Mouse (Mus musculus): Measurements from ENCODE around the gene Tma7.
A peak's percentile ranks its signal among the peaks of the same experiment; 100 is the strongest.

The Tma7 gene

DNA sequence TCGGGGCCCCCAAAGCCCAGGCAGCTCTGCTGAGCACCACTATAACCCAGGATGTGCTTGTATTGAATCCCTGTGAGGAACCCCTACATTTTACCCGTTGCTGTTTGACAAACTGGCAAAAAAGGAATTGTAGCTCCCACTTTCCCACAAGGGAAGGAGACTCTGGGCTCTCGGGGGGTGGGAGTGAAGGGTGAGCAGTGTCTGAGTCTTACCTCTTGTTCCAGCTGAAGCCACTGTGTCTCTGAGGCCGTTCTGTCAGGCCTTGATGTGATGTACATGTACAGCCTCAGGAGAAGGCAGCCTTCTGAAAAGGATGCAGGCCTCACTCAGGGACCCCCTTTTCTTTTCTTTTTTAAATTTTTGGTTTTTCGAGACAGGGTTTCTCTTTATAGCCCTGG lies 21.5 kb downstream of the Tma7 start:
- DNase-seq (ENCODE audit: low spot score), result no peak

DNA sequence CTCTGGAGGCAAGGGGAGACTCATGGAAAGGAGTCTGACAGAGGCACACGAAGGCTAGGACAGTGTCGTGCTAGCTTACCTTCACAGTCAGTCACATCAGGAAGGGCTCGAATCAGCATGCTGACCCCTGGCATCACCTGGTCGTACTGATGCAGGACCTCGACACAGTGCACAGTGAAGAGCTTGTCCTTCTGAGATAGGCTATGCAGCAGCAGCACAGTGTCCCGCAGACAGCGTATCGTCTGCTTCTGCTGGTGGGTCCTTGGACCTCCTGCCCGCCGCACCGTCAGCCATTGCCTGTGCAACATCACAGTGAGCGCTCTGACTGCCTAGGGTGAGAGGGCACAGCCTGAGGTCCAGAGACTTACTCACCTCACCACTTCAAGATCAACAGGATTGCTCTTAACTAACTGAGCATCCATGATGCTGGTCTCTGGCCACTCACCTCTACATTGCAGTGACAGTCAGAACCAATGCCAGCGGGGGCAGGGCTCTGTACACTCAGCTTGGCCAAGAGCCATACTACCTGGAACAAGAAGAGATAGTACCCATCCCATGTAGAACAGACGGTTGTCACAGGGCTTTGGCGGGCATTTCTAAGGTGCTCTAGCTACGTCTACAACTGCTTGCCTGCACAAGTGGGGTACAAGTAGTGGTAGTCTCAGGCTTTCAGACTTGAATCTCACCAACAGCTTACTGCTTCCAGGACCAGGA lies 22.0 kb downstream of the Tma7 start:
- DNase-seq (ENCODE audit: low spot score), result no peak

- DNase-seq (ENCODE audit: low spot score), result peak; percentile 74
Observed at GRCm38 (mm10) chr9:109059136-109059903, 23.1 kb downstream of the Tma7 start, which contains the start of gene Trex1. TSS of gene Trex1 (minus strand) at chr9:109059734.

- DNase-seq (ENCODE audit: low spot score), result no peak
Observed at GRCm38 (mm10) chr9:109058006-109058765, 24.2 kb downstream of the Tma7 start.

GRCm38 (mm10) chr9:109057543-109057942 lies 24.8 kb downstream of the Tma7 start:
- DNase-seq (ENCODE audit: low spot score), result no peak

DNA sequence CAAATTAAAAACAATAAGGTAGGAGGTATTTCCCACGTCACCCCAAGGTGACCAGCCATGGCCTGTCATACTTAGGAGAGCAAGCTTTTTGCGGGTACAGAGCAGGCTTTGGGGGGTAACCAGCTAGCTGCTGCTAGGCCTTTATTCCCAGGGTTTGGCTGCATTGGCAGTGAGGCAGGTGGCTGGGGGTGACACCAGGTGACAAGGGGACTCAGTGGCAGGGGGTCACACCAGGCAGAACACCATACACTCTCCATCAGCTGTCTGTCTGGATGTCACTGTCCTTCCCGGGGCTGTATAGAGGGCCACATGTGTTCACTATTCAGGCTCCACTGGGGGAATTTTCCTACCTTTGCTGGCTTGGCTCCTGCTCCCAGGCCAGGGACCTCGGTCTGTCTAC lies 25.5 kb downstream of the Tma7 start:
- no peak for DNase-seq (ENCODE audit: low spot score)

DNA sequence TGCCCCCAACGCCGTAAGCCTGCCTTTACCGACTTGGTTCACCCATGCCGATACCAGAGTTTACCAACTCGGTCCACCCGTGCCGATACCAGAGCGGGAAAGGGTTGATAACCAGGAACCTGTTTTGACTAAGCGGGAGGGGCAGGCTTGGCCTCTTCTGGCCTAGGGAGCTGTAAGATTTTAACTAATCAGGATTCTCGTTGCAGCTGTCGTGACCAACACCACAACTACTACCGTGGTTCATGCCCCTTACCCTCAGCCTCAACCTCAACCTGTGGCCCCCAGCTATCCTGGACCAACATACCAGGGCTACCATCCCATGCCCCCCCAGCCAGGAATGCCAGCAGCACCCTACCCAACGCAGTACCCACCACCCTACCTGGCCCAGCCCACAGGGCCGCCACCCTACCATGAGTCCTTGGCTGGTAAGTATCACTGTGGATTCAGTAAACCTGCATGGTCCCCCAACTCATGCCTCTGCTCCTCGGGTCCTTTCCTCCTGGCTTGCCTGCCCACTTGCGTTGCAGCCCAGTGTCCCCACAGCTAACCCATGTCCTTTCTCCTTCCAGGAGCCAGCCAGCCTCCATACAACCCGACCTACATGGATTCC lies 26.2 kb downstream of the Tma7 start:
- no peak for DNase-seq (ENCODE audit: low spot score)

DNA sequence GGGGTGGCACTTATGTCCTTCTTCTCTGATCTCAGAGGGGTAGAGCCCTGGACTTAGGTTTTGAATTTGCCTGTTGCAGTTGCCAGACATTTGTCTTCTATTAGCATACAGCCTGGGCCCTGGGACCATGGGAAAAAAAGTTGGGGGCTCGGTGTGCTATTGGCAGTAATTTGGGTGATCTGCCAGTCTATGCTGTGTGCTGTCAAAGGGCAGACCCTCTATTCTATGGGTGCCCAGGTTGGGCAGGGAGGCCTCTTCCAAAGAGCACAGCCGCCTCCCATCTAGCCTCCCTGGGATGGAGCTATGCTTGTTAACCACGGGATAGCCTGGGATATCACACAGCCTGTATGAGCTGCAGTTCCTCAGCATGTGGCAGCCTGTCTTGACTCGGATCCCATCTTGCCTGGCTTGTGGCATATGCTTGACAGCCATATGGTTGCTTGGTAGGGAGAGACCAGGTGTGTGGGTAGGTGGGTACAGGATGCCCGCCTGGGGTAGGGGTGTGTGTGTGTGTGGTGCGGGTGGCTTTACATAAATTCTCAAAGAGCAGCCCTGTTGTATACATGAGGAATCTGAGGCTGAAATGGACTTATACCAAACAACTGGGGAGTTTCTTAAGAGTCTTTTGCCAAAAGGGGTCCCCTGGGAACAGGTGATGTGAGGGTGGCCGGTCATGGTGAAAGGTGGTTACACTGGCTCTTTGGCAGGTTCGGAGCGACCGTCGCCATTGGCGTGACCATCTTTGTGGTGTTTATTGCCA lies 26.9 kb downstream of the Tma7 start:
- no peak for DNase-seq (ENCODE audit: low spot score)

DNA sequence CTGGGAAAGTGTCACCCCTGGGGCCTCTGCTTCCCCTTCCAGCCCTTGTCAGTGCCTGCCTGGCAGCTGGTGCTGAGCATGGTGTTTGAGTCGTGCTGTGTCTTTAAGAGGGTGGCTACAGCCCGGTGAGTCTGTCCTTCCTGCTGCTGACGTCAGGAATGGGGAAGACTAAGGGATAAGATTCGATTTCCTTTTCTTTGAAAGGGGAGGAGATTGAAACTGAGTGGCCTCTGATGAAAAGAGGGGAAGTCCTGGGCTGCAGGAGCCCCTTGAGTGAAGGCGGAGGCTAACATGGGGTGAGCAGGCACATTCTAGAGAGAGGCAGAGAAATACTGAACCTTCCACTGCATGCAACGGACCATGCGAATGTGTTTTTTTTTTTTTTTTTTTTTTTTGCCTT lies 27.7 kb downstream of the Tma7 start:
- DNase-seq (ENCODE audit: low spot score), result peak; percentile 52

- DNase-seq (ENCODE audit: low spot score), result no peak
Observed at GRCm38 (mm10) chr9:109053851-109054250, 28.5 kb downstream of the Tma7 start.

DNA sequence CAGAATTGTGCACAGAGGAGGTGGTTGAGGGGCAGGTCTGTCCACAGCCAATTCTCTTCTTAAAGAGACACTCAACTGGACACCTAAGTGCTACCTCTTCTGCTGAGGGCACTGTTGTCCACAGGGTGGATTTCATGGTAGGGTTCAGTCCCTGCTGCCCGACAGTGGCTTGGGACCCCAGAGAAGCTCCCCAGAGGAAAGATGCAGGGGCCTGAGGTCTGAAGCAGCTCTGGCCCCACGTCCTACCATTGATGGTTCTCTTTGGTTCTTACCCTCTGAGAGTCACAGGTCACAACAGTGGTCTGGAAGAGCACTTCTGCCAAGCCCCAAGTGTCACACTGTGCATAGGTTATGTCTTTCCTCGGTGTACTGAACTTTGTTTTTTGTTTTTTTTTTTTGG lies 29.0 kb downstream of the Tma7 start:
- DNase-seq (ENCODE audit: low spot score), result no peak

DNA sequence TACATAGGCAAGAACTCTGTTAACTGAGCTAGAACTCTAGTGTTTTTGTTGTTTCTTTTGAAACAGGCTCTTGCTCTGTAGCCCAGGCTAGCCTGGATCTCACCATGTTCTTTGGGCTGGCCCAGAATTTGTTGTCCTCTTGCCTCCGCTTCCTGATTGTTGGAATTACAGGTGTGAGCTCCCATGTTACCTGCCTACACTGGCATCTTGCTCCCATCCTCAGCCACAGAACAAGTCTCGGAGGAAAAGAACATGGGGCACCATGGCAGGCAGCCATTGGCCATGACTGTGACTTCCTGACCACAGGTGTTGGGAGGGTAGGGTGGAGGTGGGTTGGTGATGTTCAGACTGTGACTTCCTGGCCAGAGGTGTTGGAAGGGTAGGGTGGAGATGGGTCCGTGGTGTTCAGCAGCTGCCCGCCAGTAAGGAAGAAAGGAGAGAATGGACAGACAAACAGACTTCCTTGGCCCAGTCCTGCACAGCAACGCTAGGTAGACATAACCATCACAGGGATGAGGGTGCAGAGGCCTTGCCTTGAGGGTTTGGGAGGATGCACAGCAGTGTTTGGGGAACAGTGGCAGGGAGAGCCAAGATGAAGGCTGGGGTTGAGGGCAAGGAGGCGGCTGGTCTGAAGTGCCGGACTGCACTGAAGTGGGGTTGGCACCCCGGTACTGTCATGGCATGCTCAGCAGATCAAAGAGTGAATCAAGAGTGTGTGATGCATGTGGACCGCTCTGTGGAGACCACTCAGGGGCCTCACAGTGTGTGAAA lies 29.7 kb downstream of the Tma7 start:
- no peak for DNase-seq (ENCODE audit: low spot score)

DNA sequence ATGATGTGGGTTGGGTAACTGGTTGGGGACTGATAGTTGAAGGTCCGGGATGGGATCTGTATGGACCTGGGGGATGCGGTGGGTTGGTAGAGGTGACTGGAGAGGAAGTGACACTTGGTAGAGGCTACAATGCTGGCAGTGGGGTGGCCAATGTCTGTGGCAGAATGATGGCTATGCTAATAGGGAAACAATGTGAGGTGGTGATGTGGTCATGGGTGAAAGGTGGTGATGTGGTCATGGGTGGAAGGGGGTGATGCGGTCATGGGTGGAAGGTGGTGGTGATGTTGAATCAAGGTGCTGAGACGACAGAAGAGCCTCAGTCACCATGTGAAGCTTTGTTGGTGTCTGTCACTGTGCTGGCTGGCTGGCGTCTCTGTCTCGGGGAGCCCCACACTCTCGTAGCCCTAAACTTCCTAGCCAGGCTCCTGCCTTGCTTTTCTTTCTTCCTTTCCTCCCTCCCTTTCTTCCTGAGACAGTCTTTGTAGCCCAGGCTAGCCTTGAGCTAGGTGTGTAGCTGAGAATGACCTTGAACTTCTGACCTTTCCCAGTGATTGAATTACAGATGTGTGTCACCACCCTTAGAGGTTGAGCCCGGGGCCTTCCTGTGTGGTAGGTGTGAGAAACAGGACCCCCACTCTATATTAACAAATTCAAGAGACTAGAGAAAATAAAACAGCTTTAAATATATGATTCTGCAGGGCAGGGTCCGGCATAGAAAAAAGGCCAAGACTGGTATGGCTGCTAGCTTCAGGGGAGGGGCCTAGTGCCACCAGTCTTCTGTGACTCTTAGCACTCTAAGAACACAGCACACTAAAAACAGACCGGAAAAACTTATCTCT lies 30.5 kb downstream of the Tma7 start:
- no peak for DNase-seq (ENCODE audit: low spot score)

DNA sequence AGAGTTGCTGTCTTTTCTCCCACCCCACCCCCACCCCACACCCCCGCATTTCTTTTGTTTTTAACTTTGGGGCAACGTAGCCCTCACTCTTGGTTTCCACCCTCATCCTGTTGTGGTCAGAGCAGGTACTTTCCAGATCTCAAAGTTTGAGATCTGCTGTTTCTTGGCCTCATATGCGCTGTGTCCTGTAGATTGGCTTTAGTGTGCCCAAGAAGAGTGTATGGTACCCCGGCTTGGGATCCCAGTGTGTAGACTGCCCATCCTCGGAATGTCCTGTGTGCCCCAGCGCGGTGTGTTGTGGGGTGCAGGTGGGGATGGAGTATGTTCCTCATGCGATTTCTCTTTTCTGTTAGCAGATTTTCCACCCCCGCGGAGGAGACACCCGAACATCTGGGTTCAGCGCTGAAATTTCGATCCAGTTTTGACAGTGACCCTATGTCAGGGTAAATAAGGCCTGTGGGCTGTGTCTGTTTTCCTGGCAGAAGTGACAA lies 31.3 kb downstream of the Tma7 start:
- DNase-seq (ENCODE audit: low spot score), result no peak

GRCm38 (mm10) chr9:109050674-109050997 lies 31.8 kb downstream of the Tma7 start:
- no peak for DNase-seq (ENCODE audit: low spot score)

DNA sequence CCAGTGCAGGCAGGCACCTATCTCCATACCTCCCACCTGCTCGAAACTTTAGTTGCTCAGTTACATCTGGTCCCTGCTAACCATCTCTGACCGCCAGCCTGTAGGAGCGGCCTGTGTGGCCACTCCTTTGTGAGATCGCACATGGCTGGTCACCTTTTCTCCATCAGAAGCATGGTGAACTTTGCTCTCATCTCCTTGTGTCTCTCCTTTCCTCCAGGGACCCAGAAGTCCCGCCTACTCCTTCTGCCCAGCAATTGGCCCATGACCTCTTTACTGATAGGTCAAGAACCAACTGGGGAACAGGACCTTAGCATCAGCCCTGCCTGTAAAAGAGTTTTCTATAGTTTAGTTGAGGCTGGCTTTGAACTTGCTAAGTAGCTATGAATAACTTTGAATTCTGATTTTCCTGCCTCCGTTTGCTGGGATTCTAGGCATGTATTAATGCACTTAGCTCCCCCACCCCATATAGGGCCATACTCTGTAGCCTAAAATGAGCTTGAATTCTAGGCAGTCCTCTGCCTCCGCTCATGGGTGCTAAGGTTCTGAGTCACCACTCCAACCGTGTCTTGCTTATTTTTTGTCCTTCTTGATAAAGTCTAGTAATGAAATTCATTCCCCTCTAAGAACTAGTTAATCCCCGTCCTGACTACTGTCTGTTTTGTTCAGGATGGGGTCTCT lies 32.3 kb downstream of the Tma7 start:
- DNase-seq (ENCODE audit: low spot score), result no peak

DNA sequence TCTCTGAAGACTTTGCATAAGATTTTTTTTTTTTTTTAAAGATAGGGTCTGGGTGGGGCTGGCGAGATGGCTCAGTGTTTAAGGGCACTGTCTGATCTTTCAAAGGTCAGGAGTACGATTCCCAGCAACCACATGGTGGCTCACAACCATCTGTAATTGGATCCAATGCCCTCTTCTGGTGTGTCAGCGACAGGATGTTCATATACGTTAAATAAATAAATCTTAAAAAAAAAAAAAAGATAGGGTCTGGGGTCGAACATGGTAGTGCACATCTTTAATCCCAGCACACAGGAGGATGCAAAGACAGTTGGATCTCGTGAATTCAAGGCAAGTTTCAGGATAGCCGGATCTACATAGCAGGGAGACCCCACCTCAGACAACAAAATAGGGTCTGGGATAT lies 33.1 kb downstream of the Tma7 start:
- DNase-seq (ENCODE audit: low spot score), result no peak

DNA sequence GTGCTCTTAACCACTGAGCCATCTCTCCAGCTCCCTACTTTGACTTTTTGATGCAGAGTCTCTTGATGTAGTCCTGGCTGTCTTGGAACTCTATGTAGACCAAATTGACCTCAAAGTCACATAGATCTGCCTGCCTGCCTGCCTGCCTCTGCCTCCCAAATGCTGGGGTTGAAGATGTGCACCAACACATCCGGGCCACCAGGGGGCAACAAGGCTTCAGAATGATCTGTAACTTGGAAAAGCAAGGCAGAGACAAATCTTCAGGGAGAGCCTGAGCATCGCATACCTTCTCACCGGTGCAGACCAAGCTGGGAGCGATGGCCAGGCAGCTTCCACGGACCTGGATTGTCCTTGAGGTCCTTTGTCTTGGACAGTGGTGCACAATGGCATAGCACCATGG lies 36.1 kb downstream of the Tma7 start:
- DNase-seq (ENCODE audit: low spot score), result no peak

DNA sequence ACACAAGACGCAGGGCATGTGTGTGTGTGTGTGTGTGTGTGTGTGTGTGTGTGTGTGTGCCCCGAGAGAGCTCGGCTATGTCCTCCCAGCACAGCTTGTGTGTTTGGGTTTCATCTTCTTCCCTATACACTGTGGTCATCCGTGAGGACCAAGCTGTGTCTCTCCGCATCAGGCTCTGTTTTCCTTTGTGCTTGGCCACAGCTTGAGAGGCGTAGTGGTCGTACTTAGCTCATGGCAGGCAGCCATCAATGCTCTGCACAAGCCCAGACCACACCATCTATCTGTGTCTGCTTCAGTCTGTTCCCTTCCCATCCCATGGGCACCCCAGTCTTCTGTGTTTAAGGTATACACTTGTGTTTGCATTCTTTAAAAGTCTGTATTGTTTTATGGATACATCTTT lies 41.0 kb downstream of the Tma7 start:
- DNase-seq (ENCODE audit: low spot score), result no peak
